Mouse (Mus musculus): ENCODE measurements around the gene Runx2. TPM values are rescaled to one million over a fixed set of nuclear protein-coding genes. Genes with fewer than 3 reads are reported as not detected.

The Runx2 gene
- polyA plus RNA-seq, 1 experiment from 2014 or later = 4.0 TPM

DNA sequence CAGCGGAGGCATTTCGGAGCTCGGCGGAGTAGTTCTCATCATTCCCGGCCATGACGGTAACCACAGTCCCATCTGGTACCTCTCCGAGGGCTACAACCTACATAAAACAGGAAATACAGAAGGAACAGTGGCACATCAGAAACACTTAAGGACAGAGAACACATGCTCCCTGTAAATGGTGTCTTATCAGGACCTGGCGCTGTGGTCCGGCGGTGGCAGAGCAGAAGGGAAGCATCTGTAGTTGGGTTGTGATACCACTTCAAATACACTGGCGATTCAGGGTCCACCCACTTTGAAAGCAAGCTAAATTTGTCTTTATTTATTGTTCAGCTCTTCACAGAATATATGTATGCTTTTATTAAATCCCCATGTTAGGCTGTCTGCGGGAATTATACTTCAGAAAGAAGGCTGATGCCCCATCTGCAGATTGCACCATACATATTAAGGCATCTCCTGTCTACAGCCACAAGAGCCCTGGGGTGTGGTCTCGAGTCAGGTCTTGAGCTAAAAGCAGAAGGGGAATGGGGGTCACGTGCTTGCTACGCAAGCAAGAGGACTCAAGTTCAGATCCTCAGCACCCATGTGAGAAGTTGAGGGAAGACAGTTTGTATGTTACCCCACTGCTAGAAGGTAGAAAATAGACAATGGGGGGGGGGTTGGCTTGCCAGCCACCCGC is 89.7 kb downstream of the Runx2 start:
- H3K9me3 ChIP-seq (replicated peaks; ENCODE audit: low read length) = no peaks in the 10 kb centered on the region
- no peak overlapping the region for H3K9ac ChIP-seq (ENCODE audit: low read depth, low read length)
- WGBS = 87% methylated on average over 16 of the region's 16 CpGs
- no peaks in the 10 kb centered on the region for H3K27me3 ChIP-seq (ENCODE audit: insufficient read depth, low read length)
- no peaks in the 10 kb centered on the region for H3K4me1 ChIP-seq (replicated peaks; ENCODE audit: insufficient read depth, low read length)
- ATAC-seq (replicated peaks; ENCODE audit: low FRiP score, low read depth) (no peak), DNase-seq (ENCODE audit: low spot score) (no peak)
- no peak overlapping the region for H3K27ac ChIP-seq
- TF ChIP-seq CTCF (IDR thresholded peaks at IDR 0.05; ENCODE audit: low read depth) = no peak
- no peak overlapping the region for H3K4me3 ChIP-seq (replicated peaks; ENCODE audit: low read depth, low read length)
- H3K36me3 ChIP-seq (ENCODE audit: insufficient read depth, low read length) = no peaks in the 10 kb centered on the region
- no peak overlapping the region for H3K4me2 ChIP-seq (ENCODE audit: low read length)

DNA sequence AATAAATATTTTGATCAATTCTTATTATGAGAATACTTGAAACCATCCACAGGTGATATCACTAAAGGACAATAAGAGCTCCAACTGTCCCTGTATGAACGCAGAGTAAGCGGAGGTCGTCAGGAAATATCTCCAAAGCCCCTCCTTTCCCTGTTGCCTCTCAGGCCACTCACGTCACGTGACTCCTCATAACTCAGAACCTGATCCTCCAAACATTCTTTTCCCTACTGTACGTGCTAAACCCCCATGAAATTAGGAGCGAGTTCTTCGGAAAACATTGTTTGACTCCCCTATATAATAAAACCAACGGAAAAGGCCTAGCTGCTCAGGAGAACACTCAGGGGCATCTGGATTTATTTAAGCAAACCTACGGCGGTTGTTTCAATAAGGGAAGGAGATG is 90.3 kb downstream of the Runx2 start:
- H3K27ac ChIP-seq = no peak overlapping the region
- no peaks in the 10 kb centered on the region for H3K36me3 ChIP-seq (ENCODE audit: insufficient read depth, low read length)
- H3K9ac ChIP-seq (ENCODE audit: low read depth, low read length) = no peak overlapping the region
- no peak for DNase-seq (ENCODE audit: low spot score)
- no peaks in the 10 kb centered on the region for H3K27me3 ChIP-seq (ENCODE audit: insufficient read depth, low read length)
- no peak for TF ChIP-seq CTCF (IDR thresholded peaks at IDR 0.05; ENCODE audit: low read depth)
- WGBS = 73% methylated on average over 11 of the region's 11 CpGs
- ATAC-seq (replicated peaks; ENCODE audit: low FRiP score, low read depth) = no peak
- no peak overlapping the region for H3K4me3 ChIP-seq (replicated peaks; ENCODE audit: low read depth, low read length)
- no peaks in the 10 kb centered on the region for H3K4me1 ChIP-seq (replicated peaks; ENCODE audit: insufficient read depth, low read length)
- H3K4me2 ChIP-seq (ENCODE audit: low read length) = no peak overlapping the region
- no peaks in the 10 kb centered on the region for H3K9me3 ChIP-seq (replicated peaks; ENCODE audit: low read length)

DNA sequence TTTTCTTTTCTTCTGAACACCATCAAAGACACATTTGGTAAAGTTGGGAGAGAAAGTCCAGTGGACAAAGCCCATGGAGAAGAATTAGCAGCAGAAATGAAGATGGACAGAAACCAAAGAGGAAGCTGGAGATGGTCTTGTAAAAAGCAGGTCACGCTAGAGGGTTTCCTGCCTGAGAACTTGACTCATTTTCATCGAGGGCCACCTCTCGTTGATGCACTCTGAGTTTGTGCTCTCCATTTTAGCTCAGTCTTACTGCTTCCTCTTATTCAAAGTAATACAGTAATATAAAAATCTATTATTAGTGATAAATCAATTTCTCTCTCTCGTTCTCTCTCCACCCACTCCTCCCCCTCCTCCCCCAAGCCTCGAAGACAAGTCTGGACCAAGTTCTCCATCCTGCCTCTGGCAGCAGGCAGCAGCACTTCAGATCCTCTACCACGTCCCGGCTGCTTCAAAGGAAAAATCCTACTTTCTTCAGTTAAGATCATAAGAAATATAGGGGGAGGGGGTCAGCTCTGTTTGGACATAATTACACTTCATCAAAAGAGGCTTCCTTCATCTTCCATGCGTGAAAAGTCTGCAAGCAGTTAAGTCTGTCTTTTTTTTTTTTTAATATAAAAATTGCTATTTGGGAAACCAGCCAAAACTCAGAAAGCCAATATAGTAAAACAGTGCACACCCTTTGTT is 92.3 kb downstream of the Runx2 start:
- H3K4me3 ChIP-seq (replicated peaks; ENCODE audit: low read depth, low read length) = no peak overlapping the region
- no peaks in the 10 kb centered on the region for H3K36me3 ChIP-seq (ENCODE audit: insufficient read depth, low read length)
- H3K4me2 ChIP-seq (ENCODE audit: low read length) = no peak overlapping the region
- no peaks in the 10 kb centered on the region for H3K27me3 ChIP-seq (ENCODE audit: insufficient read depth, low read length)
- ATAC-seq (replicated peaks; ENCODE audit: low FRiP score, low read depth) = no peak
- no peaks in the 10 kb centered on the region for H3K9me3 ChIP-seq (replicated peaks; ENCODE audit: low read length)
- no peak overlapping the region for H3K9ac ChIP-seq (ENCODE audit: low read depth, low read length)
- 32% methylated on average over 8 of the region's 8 CpGs for WGBS
- H3K27ac ChIP-seq = no peak overlapping the region
- no peak for TF ChIP-seq CTCF (IDR thresholded peaks at IDR 0.05; ENCODE audit: low read depth)
- 0 out of 2 replicates have a peak, but pooled peaks cover 4% of the 10 kb centered on the region for H3K4me1 ChIP-seq (replicated peaks; ENCODE audit: insufficient read depth, low read length)
- DNase-seq (ENCODE audit: low spot score) = no peak

DNA sequence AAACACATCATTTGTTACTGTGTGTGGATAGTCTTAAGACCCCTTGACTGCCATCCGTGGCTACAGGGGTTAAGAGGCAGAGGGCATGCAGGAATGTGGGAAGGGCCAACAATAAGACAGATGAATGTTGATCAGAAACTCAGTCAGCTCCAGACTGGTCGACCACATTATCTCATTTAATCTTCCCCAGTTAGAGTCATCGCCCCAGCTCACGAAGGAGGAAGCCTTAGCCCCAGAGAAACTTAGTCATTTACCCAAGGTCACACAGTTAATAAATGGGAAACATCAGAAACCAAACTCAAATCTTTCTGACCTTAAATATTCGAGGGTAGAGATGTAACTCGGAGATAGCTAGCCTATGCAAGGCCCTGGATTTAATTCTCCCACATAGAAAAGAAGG is 96.0 kb downstream of the Runx2 start:
- no peaks in the 10 kb centered on the region for H3K36me3 ChIP-seq (ENCODE audit: insufficient read depth, low read length)
- DNase-seq (ENCODE audit: low spot score) (no peak), ATAC-seq (replicated peaks; ENCODE audit: low FRiP score, low read depth) (no peak)
- H3K27ac ChIP-seq = no peak overlapping the region
- no peak overlapping the region for H3K4me2 ChIP-seq (ENCODE audit: low read length)
- H3K9me3 ChIP-seq (replicated peaks; ENCODE audit: low read length) = no peaks in the 10 kb centered on the region
- no peak overlapping the region for H3K9ac ChIP-seq (ENCODE audit: low read depth, low read length)
- H3K27me3 ChIP-seq (ENCODE audit: insufficient read depth, low read length) = no peaks in the 10 kb centered on the region
- WGBS = 58% methylated on average over 6 of the region's 6 CpGs
- 0 out of 2 replicates have a peak, but pooled peaks cover 4% of the 10 kb centered on the region for H3K4me1 ChIP-seq (replicated peaks; ENCODE audit: insufficient read depth, low read length)
- TF ChIP-seq CTCF (IDR thresholded peaks at IDR 0.05; ENCODE audit: low read depth) = no peak
- H3K4me3 ChIP-seq (replicated peaks; ENCODE audit: low read depth, low read length) = no peak overlapping the region

GRCm38 (mm10) chr17:44718036-44718435 is 96.6 kb downstream of the Runx2 start:
- Histone ChIP-seq H3K4me3 (replicated peaks; ENCODE audit: low read depth, low read length) (no peak overlapping the region), H3K27me3 (ENCODE audit: insufficient read depth, low read length) (no peaks in the 10 kb centered on the region), H3K36me3 (ENCODE audit: insufficient read depth, low read length) (no peaks in the 10 kb centered on the region), H3K4me2 (ENCODE audit: low read length) (no peak overlapping the region), H3K27ac (no peak overlapping the region), H3K4me1 (replicated peaks; ENCODE audit: insufficient read depth, low read length) (0 out of 2 replicates have a peak, but pooled peaks cover 4% of the 10 kb centered on the region), H3K9me3 (replicated peaks; ENCODE audit: low read length) (no peaks in the 10 kb centered on the region), H3K9ac (ENCODE audit: low read depth, low read length) (no peak overlapping the region)
- DNase-seq (ENCODE audit: low spot score) (no peak), ATAC-seq (replicated peaks; ENCODE audit: low FRiP score, low read depth) (no peak)
- TF ChIP-seq CTCF (IDR thresholded peaks at IDR 0.05; ENCODE audit: low read depth) = no peak
- 29% methylated on average over 6 of the region's 6 CpGs for WGBS

- no peak for DNase-seq (ENCODE audit: low spot score)
- Histone ChIP-seq H3K27ac (no peak overlapping the region), H3K4me3 (replicated peaks; ENCODE audit: low read depth, low read length) (no peak overlapping the region), H3K4me2 (ENCODE audit: low read length) (no peak overlapping the region), H3K9me3 (replicated peaks; ENCODE audit: low read length) (no peaks in the 10 kb centered on the region), H3K9ac (ENCODE audit: low read depth, low read length) (no peak overlapping the region), H3K36me3 (ENCODE audit: insufficient read depth, low read length) (no peaks in the 10 kb centered on the region), H3K27me3 (ENCODE audit: insufficient read depth, low read length) (no peaks in the 10 kb centered on the region), H3K4me1 (replicated peaks; ENCODE audit: insufficient read depth, low read length) (0 out of 2 replicates have a peak, but pooled peaks cover 9% of the 10 kb centered on the region)
- ATAC-seq (replicated peaks; ENCODE audit: low FRiP score, low read depth) = no peak
- no peak for TF ChIP-seq CTCF (IDR thresholded peaks at IDR 0.05; ENCODE audit: low read depth)
- 81% methylated on average over 4 of the region's 4 CpGs for WGBS
Observed at GRCm38 (mm10) chr17:44714116-44714515, 100.5 kb downstream of the Runx2 start.

Data from kidney, postnatal 0 days (tissue).